Mouse (Mus musculus) urinary bladder, postnatal 36 days (tissue): Measurements from ENCODE around the gene Otx2.
"Not testable (repeated sequence)": the region's sequence is repeated elsewhere in the genome, so short reads cannot be mapped to it uniquely, and the experiment has no call there.

ENCODE experiments used
- DNase-seq, 2 experiments: peaks; one replicate each; pipeline ENCODE4 v3.0.0; 2022; ENCODE audit warnings: low spot score in 2 of 2, mixed read lengths in 1 of 2

Gene Otx2

GRCm38 (mm10) chr14:48653676-48654510 lies 19.7 kb downstream of the Otx2 start:
- no peak for DNase-seq

DNA sequence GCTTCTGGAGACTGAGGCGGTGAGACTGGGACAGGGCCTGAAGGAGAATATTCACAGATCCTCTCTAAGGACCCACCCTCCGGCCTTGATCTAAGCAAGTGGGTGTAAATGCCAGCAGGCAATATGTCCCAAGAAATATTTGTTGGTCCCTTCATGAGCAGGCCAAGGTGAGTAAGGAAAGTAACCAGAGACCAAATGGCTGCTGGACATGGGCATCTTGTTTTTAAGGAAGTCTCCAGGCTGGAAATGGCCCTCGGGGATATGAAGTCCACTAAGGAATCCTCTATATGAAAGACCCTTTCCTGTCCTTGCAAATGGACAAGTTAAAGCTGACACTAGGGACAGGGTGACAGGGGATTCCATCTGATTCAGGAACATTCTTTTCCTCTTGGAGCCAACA lies 20.5 kb downstream of the Otx2 start:
- no peak for DNase-seq

DNA sequence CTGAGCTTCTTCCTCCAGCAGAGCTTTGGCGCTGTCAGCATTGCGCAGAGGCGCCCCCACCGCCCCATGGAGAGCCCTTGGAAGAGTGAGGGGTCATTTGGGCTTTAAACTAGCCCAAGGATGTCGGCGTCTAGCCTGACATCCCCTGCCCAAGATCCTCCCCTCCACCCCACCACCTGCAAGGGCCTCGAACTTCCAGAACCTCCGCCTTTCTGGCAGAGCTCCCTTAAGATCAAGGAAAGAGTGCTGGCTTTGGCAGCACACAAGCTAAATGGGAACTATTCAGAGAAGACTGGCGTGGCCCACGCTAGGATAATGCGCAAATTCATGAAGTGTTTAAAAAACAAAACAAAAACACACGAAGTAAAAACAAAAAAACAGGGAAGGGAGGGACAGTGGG lies 21.4 kb downstream of the Otx2 start:
- no peak for DNase-seq

DNA sequence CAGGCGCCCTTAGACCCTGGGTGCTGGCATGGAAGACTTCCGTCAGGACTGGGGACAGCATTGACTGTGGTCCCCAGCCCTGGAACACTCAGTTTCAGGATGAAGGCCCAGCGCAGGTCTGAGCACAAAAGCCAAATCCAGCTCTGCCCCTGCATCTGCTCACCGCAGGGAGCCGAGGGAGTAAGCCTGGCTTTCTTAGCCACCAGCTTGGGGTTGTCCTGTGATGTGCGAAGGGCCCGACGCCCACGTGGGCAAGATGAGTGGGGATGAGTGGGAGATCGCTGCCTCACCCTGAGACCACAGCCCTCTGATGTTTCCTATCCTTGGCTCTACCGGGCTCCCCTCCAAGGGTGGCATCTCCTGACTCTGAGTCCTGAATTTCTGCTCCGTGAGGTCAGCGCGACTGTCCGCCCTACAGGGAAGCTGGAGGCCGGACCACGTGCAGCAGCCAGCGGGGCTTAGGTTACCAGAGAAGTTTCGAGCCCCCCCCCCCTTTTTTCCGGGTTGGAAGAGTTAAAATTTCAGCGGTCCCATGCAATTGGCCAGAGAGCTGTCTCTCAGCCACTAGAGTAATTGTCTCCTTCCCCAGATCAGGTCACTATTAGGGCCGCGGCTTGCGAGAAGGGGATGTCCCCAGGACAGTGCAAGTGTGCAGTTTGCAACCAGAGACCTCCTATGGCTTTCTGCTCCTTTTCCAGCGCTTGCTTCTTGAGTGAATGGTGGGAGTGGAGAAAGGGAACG lies 22.0 kb downstream of the Otx2 start:
- DNase-seq = no peak

DNA sequence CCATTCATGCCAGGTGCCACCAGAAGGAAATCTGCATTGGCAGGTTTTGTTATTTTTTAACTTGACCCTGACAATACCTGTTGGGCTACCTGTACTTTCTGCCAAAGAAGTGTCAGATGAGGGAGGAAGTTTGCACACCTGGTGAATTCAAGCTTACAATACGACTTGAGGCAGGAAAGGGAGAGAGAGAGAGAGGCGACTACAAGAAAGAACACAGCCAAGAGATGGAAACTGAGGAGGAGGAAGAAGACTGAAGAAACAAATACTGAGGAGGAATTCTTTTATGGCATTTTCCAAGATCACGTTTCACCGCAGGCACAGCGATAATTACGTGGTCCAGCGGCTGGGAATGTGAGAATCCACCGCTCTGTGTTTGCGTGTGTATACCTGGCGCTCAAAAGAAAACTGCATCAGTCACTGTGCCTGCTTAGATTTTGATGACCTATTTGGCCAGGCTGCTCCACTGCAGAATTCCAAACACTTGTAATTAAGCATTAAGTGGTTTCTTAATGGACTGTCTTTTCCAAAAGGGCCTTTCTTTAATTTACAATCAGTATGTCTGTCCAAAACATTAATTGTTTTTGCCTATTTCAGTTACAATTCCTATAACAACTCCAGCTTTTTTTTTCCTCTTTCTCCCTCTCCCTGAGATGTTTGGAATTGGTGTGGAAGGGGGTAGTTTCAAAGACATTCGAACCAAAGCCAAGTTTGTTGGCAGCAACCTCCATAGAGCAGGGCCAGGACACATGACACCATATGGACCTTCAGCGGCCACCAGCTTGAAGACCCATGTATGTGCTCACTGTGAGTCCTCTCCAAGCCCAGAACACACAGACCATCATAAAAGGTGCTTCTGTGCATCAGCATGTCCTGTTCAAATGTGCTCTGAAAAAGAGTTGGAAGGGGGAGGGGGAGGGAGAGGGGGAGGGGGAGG lies 31.9 kb downstream of the Otx2 start:
- DNase-seq = no peak

GRCm38 (mm10) chr14:48633141-48633540 lies 40.5 kb downstream of the Otx2 start:
- DNase-seq = no peak

- no peak for DNase-seq
Observed at GRCm38 (mm10) chr14:48632335-48632734, 41.3 kb downstream of the Otx2 start.

GRCm38 (mm10) chr14:48631486-48631885 lies 42.1 kb downstream of the Otx2 start:
- DNase-seq = no peak

GRCm38 (mm10) chr14:48629404-48629803 lies 44.2 kb downstream of the Otx2 start:
- no peak for DNase-seq

DNA sequence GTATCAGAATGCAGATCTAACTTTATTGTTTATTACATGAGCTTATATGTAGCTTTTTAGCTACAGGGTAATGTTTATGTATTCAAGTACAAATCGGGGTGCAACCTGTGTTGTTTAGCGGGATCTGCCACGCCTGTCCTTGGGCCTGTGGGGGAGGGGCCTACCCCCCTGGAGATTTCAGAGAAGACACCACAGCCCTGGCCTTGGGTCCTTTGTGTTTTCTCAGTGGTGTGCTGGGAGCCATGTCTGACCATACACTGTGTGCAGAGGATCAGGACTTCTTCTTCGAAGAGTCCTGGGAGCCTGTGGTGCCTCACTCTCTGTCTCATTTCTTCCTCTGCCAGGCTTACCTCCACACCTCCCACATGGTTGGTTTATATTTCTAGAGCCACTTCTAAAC lies 47.3 kb downstream of the Otx2 start:
- DNase-seq = no peak

DNA sequence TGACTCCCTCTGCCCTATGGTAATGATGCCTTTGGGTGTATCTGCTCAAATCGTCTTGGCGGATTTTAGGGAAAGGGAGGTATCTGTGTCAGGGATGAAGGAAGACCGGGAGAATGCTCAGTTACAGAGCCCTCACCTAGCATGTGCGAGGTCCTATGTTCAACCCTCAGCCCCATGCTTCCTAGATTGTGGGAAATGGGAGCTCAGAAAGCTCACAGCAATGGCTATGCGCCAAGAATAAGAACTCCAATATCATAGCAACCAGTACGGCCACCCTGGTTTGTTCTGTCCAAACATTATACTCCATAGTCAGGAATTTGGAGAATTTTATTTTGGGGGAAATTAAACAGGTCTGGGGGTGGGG lies 48.3 kb downstream of the Otx2 start:
- no peak for DNase-seq

DNA sequence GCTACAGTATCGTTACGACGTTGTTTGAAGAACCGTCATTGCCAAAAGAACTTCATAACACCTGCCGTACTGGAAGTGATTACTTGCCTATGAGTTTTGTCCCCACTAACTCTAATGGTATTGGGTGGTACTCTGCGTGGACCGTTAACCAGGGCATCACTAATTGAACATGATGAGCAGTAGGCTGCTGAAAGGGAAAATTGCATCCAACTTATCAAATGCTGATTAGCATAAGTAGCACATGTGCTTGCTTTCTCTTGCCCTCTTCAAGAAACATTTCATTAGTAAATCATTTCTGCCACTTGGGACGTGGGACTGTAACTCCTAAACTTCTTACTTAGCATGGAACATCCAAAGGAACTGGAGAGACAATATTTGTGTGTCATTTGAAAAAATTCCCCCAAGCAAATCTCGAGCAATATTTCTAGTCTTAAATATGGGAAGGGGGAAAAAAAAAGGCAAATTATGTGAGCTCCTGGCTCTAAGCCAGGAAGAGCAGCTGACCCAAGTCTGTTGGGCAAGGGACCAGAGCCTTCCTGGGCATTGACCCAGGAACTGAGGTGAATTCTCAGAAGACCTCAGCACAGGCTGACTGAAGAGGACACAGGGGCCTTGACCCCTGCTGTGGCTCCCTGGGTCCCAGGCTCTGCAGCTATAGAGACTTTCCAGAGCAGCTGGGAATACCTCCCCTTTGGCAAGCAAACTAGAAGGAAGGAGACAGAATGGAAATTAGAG lies 48.9 kb downstream of the Otx2 start:
- peak in 1 of 2 experiments; percentile 6 for DNase-seq

DNA sequence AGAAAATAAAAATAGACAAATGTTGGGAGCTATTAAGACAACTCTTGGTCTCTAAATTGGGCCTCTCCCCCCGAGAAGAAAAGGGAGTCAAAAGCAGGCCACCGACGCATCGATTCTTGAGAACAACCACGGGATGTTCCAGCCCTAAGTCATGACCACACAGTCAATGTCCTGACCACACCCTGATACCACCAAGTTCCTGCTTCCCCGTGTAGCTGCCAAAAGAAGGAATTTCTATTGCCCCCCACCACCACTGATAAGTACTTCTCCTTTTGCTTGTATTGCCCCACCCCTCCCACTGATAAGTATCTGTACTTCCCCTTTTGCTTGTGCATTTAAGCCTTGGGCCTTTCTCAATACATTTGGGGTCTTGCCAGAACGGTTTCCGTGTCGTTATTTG lies 50.9 kb downstream of the Otx2 start:
- DNase-seq = not testable (repeated sequence)

- DNase-seq = no peak
Observed at GRCm38 (mm10) chr14:48616361-48616760, 57.3 kb downstream of the Otx2 start.

DNA sequence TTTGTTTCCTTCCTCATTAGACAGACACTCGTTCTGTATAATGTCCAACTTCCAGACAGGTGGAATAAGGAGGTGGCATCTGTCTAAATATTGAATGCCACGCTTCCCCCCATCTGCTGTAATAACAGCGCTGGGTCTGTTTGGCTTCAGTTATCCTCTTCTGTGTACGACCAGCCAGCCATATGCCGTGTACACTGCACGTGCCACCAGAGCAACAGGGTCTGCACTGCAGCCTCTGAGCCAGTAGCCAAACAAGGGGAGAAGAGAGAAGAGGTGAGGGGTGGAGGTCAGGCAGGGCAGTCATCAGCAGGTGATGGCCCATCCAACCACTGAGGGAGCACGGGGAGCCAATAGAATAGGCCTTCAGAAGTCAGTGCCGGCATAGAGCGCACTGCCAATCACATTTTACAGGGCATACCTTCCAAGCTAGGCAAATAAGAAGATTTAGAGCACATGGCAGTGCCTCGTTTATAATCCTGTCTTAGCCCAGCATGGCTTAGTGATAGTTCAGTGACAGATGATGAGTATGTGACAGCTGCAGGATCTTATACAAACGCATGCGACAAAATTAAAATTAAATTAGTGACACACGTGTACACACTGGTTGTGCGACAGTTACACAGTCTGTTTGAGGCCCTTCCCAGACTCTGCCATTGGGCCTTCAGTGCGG lies 64.8 kb downstream of the Otx2 start:
- no peak for DNase-seq
